Mouse (Mus musculus): ENCODE measurements around the gene Itgb5.

DNA sequence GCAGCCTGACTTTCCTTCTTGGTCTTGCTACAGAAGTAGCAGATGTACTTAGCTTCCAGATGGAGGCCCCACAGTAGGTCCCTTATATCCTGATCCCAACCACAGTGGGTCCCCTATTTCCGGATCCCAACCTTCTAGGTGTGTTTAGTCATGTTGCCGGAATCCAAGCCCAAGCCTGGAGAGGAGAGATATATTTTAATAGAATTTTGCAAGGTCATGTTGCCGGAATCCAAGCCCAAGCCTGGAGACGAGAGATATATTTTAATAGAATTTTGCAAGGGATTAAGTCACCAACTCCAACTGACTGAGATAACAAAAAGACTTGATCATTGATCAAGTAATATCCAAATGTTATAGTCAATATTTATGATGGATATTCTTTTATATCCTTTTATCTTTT lies 51.3 kb downstream of the Itgb5 start:
- TF ChIP-seq CTCF (IDR thresholded peaks at IDR 0.05; ENCODE audit: insufficient read depth, low read length) (no peak), POLR2A (IDR thresholded peaks at IDR 0.05; ENCODE audit: borderline replicate concordance, extremely low read depth, low read depth, low read length) (no peak)

Data from lung, adult 2 months (tissue).